Mouse (Mus musculus) heart, embryonic 16.5 days (tissue): ENCODE data around the gene Paqr4. TPM values are rescaled to one million over a fixed set of nuclear protein-coding genes. Genes with fewer than 3 reads are reported as not detected.

Source experiments
- ATAC-seq: fragments of 200-750 bp; cut with Nextera tagmentation; replicated peaks from 2 replicates; pipeline ENCODE4 v1.8.0; 2017; ENCODE audit warnings: moderate number of reproducible peaks; ENCODE audit not compliant: insufficient read depth, low FRiP score; ENCODE audit errors: extremely low read depth
- H3K27ac ChIP-seq: fragments of 300-500 bp; sonication (generic); 2 replicates; pipeline ENCODE4 v1.5.1; 2014; ENCODE audit warnings: mild to moderate bottlenecking, low read length, control low read depth, moderate library complexity
- H3K27me3 ChIP-seq: fragments of 300-500 bp; sonication (generic); 2 replicates; pipeline ENCODE4 v1.6.1; 2014; ENCODE audit warnings: low read length, mixed read lengths; ENCODE audit not compliant: control insufficient read depth, insufficient read depth
- H3K36me3 ChIP-seq: fragments of 300-500 bp; sonication (generic); 2 replicates; pipeline ENCODE4 v1.6.1; 2014; ENCODE audit not compliant: control insufficient read depth, insufficient read depth
- H3K4me1 ChIP-seq: fragments of 300-500 bp; sonication (generic); 2 replicates; pipeline ENCODE4 v1.6.1; 2014; ENCODE audit warnings: low read length, mixed read lengths; ENCODE audit not compliant: control insufficient read depth, insufficient read depth
- H3K4me2 ChIP-seq: fragments of 300-500 bp; sonication (generic); 2 replicates; pipeline ENCODE4 v1.6.1; 2014; ENCODE audit warnings: low read depth, mild to moderate bottlenecking, control low read depth, low read length
- H3K4me3 ChIP-seq: fragments of 300-500 bp; sonication (generic); 2 replicates; pipeline ENCODE4 v1.5.1; 2014; ENCODE audit warnings: mild to moderate bottlenecking, control low read depth, low read length
- H3K9ac ChIP-seq: fragments of 300-500 bp; sonication (generic); 2 replicates; pipeline ENCODE4 v1.6.1; 2014; ENCODE audit warnings: low read length, control low read depth
- H3K9me3 ChIP-seq: fragments of 300-500 bp; sonication (generic); replicated peaks from 2 replicates; pipeline ENCODE4 v1.6.1; 2016; ENCODE audit warnings: low read length; ENCODE audit not compliant: control insufficient read depth
- WGBS: fragments of 180-500 bp; shearing (Covaris S2); extraction: QIAGEN DNeasy Blood & Tissue Kit; methylation state at CpG from one replicate; pipeline ENCODE4 v1.1.7; 2014; 5-methylcytosine and 5-hydroxymethylcytosine counted together
- polyA plus RNA-seq: library from polyadenylated mRNA; unstranded; fragments of >200 nt; fragmentation: Nextera tagmentation; extraction: Ambion mirVana; gene quantifications from 2 replicates; pipeline ENCODE4 v1.2.1, GENCODE M21; 2015

The Paqr4 gene
- polyA plus RNA-seq, 1 experiment from 2014 or later, result 16.8 TPM

DNA sequence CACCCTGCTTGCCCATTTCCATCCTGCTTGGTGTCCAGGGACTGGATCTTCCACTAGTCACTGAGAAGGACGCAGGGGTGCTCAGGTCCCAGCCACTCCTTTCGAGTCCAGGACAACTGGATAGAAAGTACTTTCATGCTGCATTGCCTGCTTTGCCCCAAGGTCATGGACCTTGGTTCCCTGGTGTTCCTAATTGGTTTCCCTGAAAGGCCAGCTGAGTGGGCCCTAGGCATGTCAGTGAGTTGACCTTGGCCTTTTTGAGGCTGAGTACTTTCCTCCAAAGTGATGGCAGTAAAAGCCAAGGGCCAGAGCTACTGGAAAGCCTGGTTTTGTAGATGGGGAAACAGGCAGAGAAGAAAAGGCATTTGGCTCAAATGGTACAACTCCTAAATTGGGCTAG is 18.8 kb downstream of the Paqr4 start:
- ATAC-seq, result no peak

DNA sequence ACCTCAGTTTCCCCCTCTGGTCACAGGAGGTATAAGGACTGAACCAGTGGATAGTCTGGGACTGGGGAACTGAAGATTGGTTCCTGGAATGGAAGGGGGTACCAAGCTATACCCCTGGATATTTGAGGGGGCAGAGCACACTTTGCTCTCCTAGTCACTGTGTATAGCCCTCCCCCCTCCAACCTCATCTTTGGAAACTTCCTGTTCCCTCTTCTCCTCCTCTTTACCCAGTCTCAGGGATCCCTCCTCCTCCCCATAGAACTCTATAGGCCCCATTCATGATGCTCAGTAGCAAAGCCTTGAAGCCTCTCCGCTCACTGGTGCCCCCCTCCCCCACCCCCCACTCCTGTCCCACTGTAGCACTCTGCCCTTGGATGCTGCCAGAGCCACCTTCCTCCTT is 21.2 kb downstream of the Paqr4 start:
- no peak overlapping the region for H3K27ac ChIP-seq
- no peak overlapping the region for H3K4me3 ChIP-seq
- no peak for ATAC-seq
- H3K4me2 ChIP-seq, result no peak overlapping the region
- 47% methylated on average over 1 of the region's 1 CpGs for WGBS
- H3K9me3 ChIP-seq, result no peaks in the 10 kb centered on the region
- no peak overlapping the region for H3K9ac ChIP-seq
- H3K4me1 ChIP-seq, result no peaks in the 10 kb centered on the region
- no peaks in the 10 kb centered on the region for H3K36me3 ChIP-seq
- 0 out of 2 replicates have a peak, but pooled peaks cover 4% of the 10 kb centered on the region for H3K27me3 ChIP-seq

More for the DNA sequence above, 18.8 kb downstream of the Paqr4 start:
- 0 out of 2 replicates have a peak, but pooled peaks cover 4% of the 10 kb centered on the region for H3K27me3 ChIP-seq
- no peak overlapping the region for H3K4me2 ChIP-seq
- H3K9me3 ChIP-seq, result no peaks in the 10 kb centered on the region
- H3K36me3 ChIP-seq, result no peaks in the 10 kb centered on the region
- no peak overlapping the region for H3K9ac ChIP-seq
- 81% methylated on average over 2 of the region's 2 CpGs for WGBS
- H3K4me3 ChIP-seq, result no peak overlapping the region
- no peak overlapping the region for H3K27ac ChIP-seq
- H3K4me1 ChIP-seq, result peaks cover 5% of the 10 kb centered on the region; the same call in 1 of the 2 replicates

DNA sequence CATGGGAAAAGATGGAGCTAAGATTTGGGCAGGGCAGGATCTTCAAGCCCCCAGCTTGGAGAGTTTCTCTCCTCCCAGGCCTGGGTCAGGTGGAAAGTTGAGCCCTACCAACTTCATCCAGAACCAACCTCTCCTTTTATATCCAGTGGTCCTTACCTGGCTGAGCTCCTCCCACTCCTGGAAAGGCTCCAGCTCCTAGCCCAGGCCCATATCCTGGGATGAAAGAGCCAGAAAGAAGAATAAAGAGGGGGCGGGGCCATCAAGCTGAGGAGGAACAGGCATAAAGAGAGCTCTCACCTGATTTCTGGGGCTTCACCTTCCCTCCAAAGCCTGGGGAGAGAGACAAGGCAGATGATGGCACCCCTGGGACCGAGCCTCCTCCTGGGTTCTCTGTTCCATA is 23.7 kb downstream of the Paqr4 start:
- ATAC-seq, result no peak
- H3K4me2 ChIP-seq, result no peak overlapping the region
- no peak overlapping the region for H3K4me3 ChIP-seq
- H3K9me3 ChIP-seq, result no peaks in the 10 kb centered on the region
- H3K27ac ChIP-seq, result no peak overlapping the region
- peaks cover 4% of the 10 kb centered on the region; the same call in 1 of the 2 replicates for H3K27me3 ChIP-seq
- no peak overlapping the region for H3K9ac ChIP-seq
- H3K4me1 ChIP-seq, result no peaks in the 10 kb centered on the region
- WGBS, result 48% methylated on average over 2 of the region's 2 CpGs
- no peaks in the 10 kb centered on the region for H3K36me3 ChIP-seq

DNA sequence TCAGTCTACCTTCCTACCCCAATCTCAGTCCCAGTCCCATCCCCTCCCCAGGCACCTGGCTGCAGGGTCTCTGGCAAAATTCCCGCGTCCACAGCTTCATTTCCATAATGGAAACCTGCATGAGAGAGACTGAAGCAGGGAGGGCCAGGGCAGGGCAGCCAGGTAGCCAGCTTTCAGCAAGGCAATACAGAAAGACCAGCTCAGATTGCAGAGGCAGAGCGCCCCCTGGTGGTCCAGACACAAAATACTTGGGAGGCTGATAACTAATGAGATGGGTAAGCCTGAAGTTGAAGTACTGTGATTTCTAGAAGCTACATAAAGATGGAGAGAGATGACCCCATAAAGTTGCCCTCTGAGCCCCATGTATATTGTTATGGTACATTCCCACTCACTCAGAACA is 34.5 kb downstream of the Paqr4 start:
- no peaks in the 10 kb centered on the region for H3K36me3 ChIP-seq
- peaks cover 11% of the 10 kb centered on the region for H3K27me3 ChIP-seq
- H3K9me3 ChIP-seq, result no peaks in the 10 kb centered on the region
- 0% methylated on average over 3 of the region's 3 CpGs for WGBS
- H3K9ac ChIP-seq, result no peak overlapping the region
- H3K4me1 ChIP-seq, result no peaks in the 10 kb centered on the region
- ATAC-seq, result no peak; the same call in 1 of the 2 replicates
- H3K27ac ChIP-seq, result no peak overlapping the region
- no peak overlapping the region for H3K4me2 ChIP-seq
- H3K4me3 ChIP-seq, result no peak overlapping the region

DNA sequence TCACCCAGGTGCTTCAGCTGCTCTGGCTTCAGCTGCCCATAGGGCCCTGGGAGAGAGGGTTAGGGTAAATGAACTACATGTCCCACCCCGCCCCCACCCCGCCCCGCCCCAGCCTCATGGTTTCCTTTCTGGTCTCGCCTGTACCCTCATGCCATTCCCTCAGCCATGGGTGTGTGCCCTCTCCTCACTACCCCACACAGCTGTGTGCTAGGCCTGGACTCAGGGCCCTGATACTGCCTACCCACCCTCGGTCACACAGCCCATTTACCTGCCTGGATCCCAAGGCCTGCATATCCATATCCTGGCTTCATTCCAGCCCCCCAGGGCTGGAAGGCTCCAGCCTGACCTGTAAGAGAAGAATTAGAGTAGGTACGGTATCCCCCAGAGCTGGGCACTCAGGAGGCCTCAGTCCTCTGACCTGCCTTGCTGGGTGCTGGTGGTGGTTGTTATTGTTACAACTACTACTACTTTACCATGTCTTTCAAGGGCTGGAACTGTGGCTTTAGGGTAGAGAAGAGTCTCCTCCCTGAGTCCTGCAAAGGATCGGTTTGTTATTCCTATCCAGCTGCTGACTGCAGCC is 35.1 kb downstream of the Paqr4 start:
- Histone ChIP-seq H3K4me2 (no peak overlapping the region), H3K36me3 (no peaks in the 10 kb centered on the region), H3K27me3 (peaks cover 16% of the 10 kb centered on the region), H3K4me1 (no peaks in the 10 kb centered on the region), H3K9me3 (no peaks in the 10 kb centered on the region), H3K27ac (no peak overlapping the region), H3K9ac (no peak overlapping the region), H3K4me3 (no peak overlapping the region)
- no peak for ATAC-seq
- WGBS, result 69% methylated on average over 7 of the region's 7 CpGs

DNA sequence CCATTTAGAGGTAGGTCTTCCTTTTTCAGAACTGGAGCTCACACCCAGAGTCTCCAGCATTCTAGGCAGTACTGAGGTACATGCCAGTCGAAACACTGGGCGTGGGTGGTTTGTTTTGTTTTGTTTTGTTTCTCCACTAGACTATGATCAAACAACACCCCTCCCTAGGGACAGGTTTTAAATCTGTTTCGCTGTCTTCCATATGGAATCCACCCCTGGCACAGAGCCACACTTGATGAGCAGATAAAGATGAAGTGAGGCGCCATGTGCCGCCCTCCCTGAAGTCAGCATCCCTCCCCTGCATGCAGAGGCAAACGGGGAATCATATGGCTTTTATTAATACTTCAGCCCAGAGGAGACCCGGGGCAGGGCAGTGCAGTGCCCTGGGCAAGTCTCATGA is 35.9 kb downstream of the Paqr4 start:
- H3K9me3 ChIP-seq, result no peaks in the 10 kb centered on the region
- no peak overlapping the region for H3K27ac ChIP-seq
- H3K9ac ChIP-seq, result no peak overlapping the region
- 53% methylated on average over 7 of the region's 7 CpGs for WGBS
- no peaks in the 10 kb centered on the region for H3K36me3 ChIP-seq
- 0 out of 2 replicates have a peak, but pooled peaks cover 3% of the 10 kb centered on the region for H3K4me1 ChIP-seq
- H3K4me2 ChIP-seq, result no peak overlapping the region
- H3K27me3 ChIP-seq, result peaks cover 16% of the 10 kb centered on the region
- H3K4me3 ChIP-seq, result no peak overlapping the region
- no peak for ATAC-seq

DNA sequence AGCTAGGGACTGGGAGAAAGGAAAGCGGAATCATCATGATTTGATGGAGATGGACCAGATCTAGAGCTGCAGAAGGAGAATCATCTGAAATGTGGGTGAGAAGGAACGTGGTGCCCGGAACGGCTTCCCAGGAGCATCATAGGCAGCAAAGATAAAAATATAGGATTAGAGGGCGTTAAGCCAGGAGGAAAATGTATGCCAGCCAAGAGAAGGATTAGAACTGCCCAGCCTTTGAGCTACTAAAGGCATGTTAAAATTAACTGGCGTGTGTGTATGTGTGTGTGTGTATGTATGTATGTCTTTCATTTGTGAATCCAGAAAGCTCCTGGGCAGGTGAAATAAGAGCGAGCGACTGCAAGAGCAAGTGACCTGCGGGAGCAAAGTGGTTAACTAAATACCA is 37.4 kb downstream of the Paqr4 start:
- ATAC-seq, result no peak
- Histone ChIP-seq H3K27me3 (peaks cover 25% of the 10 kb centered on the region), H3K4me1 (peaks cover 8% of the 10 kb centered on the region; the same call in 1 of the 2 replicates), H3K9ac (no peak overlapping the region), H3K4me3 (no peak overlapping the region), H3K4me2 (no peak overlapping the region), H3K27ac (no peak overlapping the region), H3K9me3 (no peaks in the 10 kb centered on the region), H3K36me3 (no peaks in the 10 kb centered on the region)
- WGBS, result 76% methylated on average over 9 of the region's 9 CpGs

DNA sequence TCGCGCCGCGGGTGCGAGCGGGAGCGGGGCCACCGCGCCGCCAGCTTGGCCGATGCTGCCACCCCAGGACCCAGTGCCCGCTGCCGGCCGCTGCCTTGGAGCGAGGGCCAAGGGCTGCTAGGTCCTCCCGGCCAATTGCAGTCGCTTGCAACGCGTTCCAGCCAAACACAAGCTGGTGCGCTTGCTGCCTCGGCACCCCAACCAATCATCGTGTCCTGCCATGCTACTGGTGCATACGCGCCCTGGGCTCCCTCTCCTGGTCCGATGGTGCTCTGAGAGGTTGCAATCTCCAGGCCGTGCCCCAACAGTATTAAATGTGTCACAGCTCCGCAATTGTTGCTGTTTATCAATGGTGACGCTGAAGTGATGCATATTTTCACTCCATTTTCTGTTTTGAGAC is 40.6 kb downstream of the Paqr4 start:
- Histone ChIP-seq H3K4me3 (peak overlapping the region; percentile 70), H3K27me3 (peaks cover 28% of the 10 kb centered on the region), H3K9ac (peak overlapping the region; percentile 72), H3K36me3 (no peaks in the 10 kb centered on the region), H3K9me3 (no peaks in the 10 kb centered on the region), H3K27ac (no peak overlapping the region), H3K4me2 (peak overlapping the region; percentile 100), H3K4me1 (peaks cover 8% of the 10 kb centered on the region; the same call in 1 of the 2 replicates)
- WGBS, result 1% methylated on average over 28 of the region's 28 CpGs
- ATAC-seq, result peak; percentile 97

DNA sequence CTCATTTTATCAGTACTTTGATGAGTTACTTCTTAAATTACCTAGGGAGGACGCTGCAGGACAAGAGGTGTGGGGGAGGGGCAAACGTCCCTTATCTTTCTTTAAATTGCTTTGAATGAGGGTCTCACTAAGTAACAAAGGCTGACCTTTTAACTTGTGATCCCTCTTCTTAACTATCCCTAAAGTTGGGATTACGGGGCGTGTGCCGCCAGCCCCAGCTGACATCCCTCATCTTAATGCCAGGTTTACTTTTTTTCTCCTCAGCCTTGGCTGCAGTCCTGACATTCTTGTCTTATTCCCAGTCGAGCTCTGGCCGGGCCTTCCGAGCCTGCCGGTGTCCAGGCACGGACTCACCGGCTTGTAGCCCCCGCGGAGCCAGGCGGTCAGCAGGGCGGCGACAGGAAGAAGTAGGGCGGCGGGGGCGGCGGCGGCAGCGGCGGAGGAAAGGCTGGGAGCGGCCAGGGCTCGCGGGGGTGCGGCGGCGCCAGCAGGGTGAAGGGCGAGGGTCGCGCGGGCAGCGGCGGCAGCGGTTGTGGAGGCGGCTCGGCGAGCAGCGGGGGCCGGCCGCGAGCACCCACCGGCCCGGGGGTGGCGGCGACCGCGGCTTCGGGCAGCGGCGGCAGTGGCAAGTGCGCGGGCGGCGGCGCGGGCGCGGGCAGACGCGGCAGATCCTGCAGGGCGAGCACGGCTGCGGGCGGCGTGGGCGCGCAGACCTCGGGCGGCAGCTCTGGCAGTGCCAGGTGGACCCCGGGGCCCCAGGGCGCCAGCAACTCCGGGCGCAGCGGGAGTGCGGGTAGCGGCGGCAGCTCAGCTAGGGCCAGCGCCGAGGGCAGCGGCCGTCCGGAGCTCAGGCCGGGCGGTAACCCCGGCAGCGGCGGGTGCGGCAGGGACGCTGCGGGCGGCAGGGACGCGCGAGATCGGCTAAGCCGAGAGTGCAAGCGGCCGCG is 41.3 kb downstream of the Paqr4 start:
- WGBS, result under 1% methylated on average over 77 of the region's 101 CpGs
- no peaks in the 10 kb centered on the region for H3K9me3 ChIP-seq
- no peak overlapping the region for H3K27ac ChIP-seq
- peak overlapping the region; percentile 70 for H3K4me3 ChIP-seq
- H3K9ac ChIP-seq, result peak overlapping the region; percentile 72
- peaks cover 8% of the 10 kb centered on the region; the same call in 1 of the 2 replicates for H3K4me1 ChIP-seq
- H3K27me3 ChIP-seq, result peaks cover 25% of the 10 kb centered on the region
- H3K36me3 ChIP-seq, result no peaks in the 10 kb centered on the region
- 0 out of 2 replicates have a peak, but pooled peaks have one; percentile 4 for ATAC-seq
- H3K4me2 ChIP-seq, result peak overlapping the region; percentile 100
